Mouse (Mus musculus): ENCODE measurements around the gene Gm12666. TPM values are rescaled to one million over a fixed set of nuclear protein-coding genes. Genes with fewer than 3 reads are reported as not detected.

Gene Gm12666
- not detected in 2 replicates for polyA plus RNA-seq (2012; rRNA removed; ENCODE audit: low replicate concordance)

DNA sequence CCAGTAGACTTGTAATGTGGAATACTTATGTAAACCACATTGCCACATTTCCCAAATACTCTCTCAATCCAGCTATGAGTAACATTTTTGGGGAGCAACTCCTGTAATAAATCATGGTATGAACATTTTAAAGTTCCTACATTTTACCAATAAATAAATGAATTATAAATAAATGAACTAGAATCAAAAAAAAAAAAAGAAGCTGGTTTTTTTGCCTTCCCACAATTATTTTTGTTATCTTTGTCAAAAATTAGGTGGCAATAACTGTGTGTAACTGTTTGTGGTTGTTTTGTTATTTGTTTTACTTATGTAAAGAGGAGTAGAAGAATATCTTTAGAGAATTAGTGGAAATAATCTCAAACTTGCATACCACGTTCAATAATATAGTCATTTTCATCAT lies at the start of gene Gm12666:
Gene Gm12666 (minus strand): TSS at position 101 of the 400 bp plus-strand sequence.

DNA sequence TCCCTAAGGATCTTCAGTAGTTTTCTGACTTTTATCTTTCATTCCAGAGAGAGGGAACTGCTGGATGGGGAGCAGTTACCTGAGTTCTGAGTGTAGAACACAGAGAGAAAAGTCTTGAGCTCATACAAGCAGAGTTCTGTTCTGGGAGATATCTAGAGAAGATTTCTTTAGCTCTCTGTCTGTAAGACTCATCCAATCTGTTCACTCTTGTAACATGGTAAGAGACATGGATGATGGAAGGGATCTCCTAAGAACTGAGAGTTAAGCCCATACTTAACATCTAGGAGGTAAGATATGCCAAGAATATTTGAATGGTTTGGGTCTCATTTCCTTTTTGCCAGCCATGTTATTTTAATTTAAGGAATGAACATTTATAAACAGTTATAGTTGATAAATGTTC lies 44.4 kb downstream of the Gm12666 start, which contains the start of gene Izumo3:
Gene Izumo3 (minus strand): TSS at position 101 of the 400 bp plus-strand sequence.

Other genes with a start within 250 kb of the Gm12666 start
- not detected in 2 replicates for gene Izumo3, start 44.5 kb downstream of the Gm12666 start, polyA plus RNA-seq (2012; rRNA removed; ENCODE audit: low replicate concordance)

Data from duodenum, adult 2 months (tissue).